Mouse (Mus musculus) kidney, adult 2 months (tissue): ENCODE measurements at regions not wholly inside any gene's neighbourhood (a gene's known extent, or its start where the extent isn't known, plus 50 kb on each side); places are given as distances from the start of the nearest gene placed in this dataset.

Source experiments
- CTCF ChIP-seq: fragments of 200-500 bp; conservative IDR thresholded peaks from 2 replicates; pipeline ENCODE4 v1.5.1; 2011; ENCODE audit warnings: low read depth, mild to moderate bottlenecking, control low read depth, low read length, moderate library complexity, mixed read lengths; ENCODE audit not compliant: insufficient read depth, insufficient read length
- POLR2A ChIP-seq: fragments of 200-500 bp; IDR thresholded peaks from one replicate; pipeline ENCODE4 v1.6.1; 2011; ENCODE audit warnings: low read depth, low read length, control low read depth

DNA sequence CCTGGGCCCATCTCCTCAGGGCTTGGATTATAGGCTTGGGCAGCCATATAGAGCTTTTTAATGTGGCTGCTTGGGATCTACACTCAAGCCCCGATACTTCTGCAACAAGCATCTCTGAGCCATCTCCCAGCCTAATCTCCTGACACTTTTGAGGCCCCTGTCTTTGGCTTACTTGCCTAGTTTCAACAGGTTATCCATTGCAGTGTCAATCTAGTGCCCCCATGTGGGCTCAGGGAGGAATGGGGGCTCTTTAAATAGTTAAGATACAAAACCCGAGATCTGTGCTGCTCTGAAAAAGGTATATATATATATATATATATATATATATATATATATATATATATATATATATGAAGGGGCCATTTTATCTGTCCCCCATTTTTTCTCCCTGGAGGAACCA is 1407.0 kb downstream of the 4930444P10Rik start:
- TF ChIP-seq CTCF, result no peak
- no peak for TF ChIP-seq POLR2A
